Mouse (Mus musculus) stomach, postnatal 0 days (tissue): ENCODE measurements around the gene Slc25a10. TPM values are rescaled to one million over a fixed set of nuclear protein-coding genes. Genes with fewer than 3 reads are reported as not detected.
A peak's percentile ranks its signal among the peaks of the same experiment; 100 is the strongest.

ENCODE experiments used
- ATAC-seq: fragments of 200-750 bp; cut with Nextera tagmentation; 2 replicates; pipeline ENCODE4 v1.8.0; 2017; ENCODE audit not compliant: low FRiP score, low TSS enrichment
- DNase-seq: peaks from one replicate; pipeline ENCODE4 v3.0.0-alpha.2; 2016; ENCODE audit warnings: low spot score
- H3K27ac ChIP-seq: fragments of 300-500 bp; sonication (generic); replicated peaks from 2 replicates; pipeline ENCODE4 v1.5.1; 2014; ENCODE audit warnings: mild to moderate bottlenecking, control low read depth
- H3K27me3 ChIP-seq: fragments of 300-500 bp; sonication (generic); 2 replicates; pipeline ENCODE4 v1.6.1; 2014; ENCODE audit warnings: low read length; ENCODE audit not compliant: control insufficient read depth, insufficient read depth
- H3K36me3 ChIP-seq: fragments of 300-500 bp; sonication (generic); 2 replicates; pipeline ENCODE4 v1.6.1; 2014; ENCODE audit warnings: low read length, mixed read lengths; ENCODE audit not compliant: control insufficient read depth, insufficient read depth
- H3K4me1 ChIP-seq: fragments of 300-500 bp; sonication (generic); replicated peaks from 2 replicates; pipeline ENCODE4 v1.6.1; 2014; ENCODE audit warnings: antibody characterized with exemption; ENCODE audit not compliant: control insufficient read depth, insufficient read depth
- H3K4me2 ChIP-seq: fragments of 300-500 bp; sonication (generic); replicated peaks from 2 replicates; pipeline ENCODE4 v1.6.1; 2014; ENCODE audit warnings: low read depth, mild to moderate bottlenecking, control low read depth, moderate library complexity
- H3K4me3 ChIP-seq: fragments of 300-500 bp; sonication (generic); 2 replicates; pipeline ENCODE4 v1.5.1; 2014; ENCODE audit warnings: low read depth, low read length, control low read depth
- H3K9ac ChIP-seq: fragments of 300-500 bp; sonication (generic); 2 replicates; pipeline ENCODE4 v1.6.1; 2014; ENCODE audit warnings: mild to moderate bottlenecking, low read length, control low read depth, mixed read lengths
- H3K9me3 ChIP-seq: fragments of 300-500 bp; sonication (generic); 2 replicates; pipeline ENCODE4 v1.6.1; 2016; ENCODE audit warnings: low read length; ENCODE audit not compliant: control insufficient read depth
- CTCF ChIP-seq: IDR thresholded peaks from 2 replicates; pipeline ENCODE4 v1.5.1; 2016; ENCODE audit warnings: antibody characterized with exemption, low read depth, mild to moderate bottlenecking, moderate library complexity
- EP300 ChIP-seq: optimal IDR thresholded peaks from 2 replicates; pipeline ENCODE3; 2016; ENCODE audit warnings: antibody characterized with exemption
- WGBS: fragments of 180-500 bp; shearing (Covaris S2); extraction: QIAGEN DNeasy Blood & Tissue Kit; methylation state at CpG from one replicate; pipeline ENCODE4 v1.1.7; 2014; 5-methylcytosine and 5-hydroxymethylcytosine counted together
- polyA plus RNA-seq: library from polyadenylated mRNA; unstranded; fragments of >200 nt; fragmentation: Nextera tagmentation; extraction: Ambion mirVana; gene quantifications from 2 replicates; pipeline ENCODE4 v1.2.1, GENCODE M21; 2015

Gene Slc25a10
- polyA plus RNA-seq, 1 experiment from 2014 or later: 86.1 TPM

GRCm38 (mm10) chr11:120525959-120526358 is 34.3 kb downstream of the Slc25a10 start:
- Histone ChIP-seq H3K4me3 (no peak overlapping the region), H3K27ac (no peak overlapping the region), H3K4me2 (no peak overlapping the region), H3K9ac (no peak overlapping the region), H3K4me1 (peaks cover 6% of the 10 kb centered on the region; the same call in 1 of the 2 replicates), H3K36me3 (no peaks in the 10 kb centered on the region), H3K27me3 (no peaks in the 10 kb centered on the region; the same call in 1 of the 2 replicates), H3K9me3 (no peaks in the 10 kb centered on the region)
- DNase-seq: no peak
- no peak for ATAC-seq
- TF ChIP-seq CTCF (no peak), EP300 (no peak)
- WGBS: 78% methylated on average over 2 of the region's 2 CpGs

- WGBS: 66% methylated on average over 9 of the region's 9 CpGs
- TF ChIP-seq CTCF (no peak), EP300 (no peak)
- no peak for ATAC-seq
These were observed 36.2 kb downstream of the Slc25a10 start for GRCm38 (mm10) chr11:120527690-120528354.

GRCm38 (mm10) chr11:120528903-120529302 is 37.3 kb downstream of the Slc25a10 start:
- Histone ChIP-seq H3K9ac (no peak overlapping the region), H3K4me2 (no peak overlapping the region), H3K27ac (no peak overlapping the region), H3K36me3 (no peaks in the 10 kb centered on the region), H3K9me3 (no peaks in the 10 kb centered on the region), H3K4me3 (no peak overlapping the region), H3K27me3 (no peaks in the 10 kb centered on the region; the same call in 1 of the 2 replicates), H3K4me1 (peaks cover 8% of the 10 kb centered on the region; the same call in 1 of the 2 replicates)
- peak; percentile 20; the same call in 1 of the 2 replicates for ATAC-seq
- DNase-seq: no peak
- WGBS: 57% methylated on average over 4 of the region's 4 CpGs
- TF ChIP-seq EP300 (no peak), CTCF (no peak)

More at GRCm38 (mm10) chr11:120527690-120528354, 36.2 kb downstream of the Slc25a10 start:
- no peaks in the 10 kb centered on the region for H3K9me3 ChIP-seq
- H3K4me1 ChIP-seq: peaks cover 8% of the 10 kb centered on the region; the same call in 1 of the 2 replicates
- H3K4me2 ChIP-seq: no peak overlapping the region
- H3K9ac ChIP-seq: no peak overlapping the region
- H3K36me3 ChIP-seq: no peaks in the 10 kb centered on the region
- H3K27me3 ChIP-seq: no peaks in the 10 kb centered on the region; the same call in 1 of the 2 replicates
- no peak overlapping the region for H3K27ac ChIP-seq
- no peak overlapping the region for H3K4me3 ChIP-seq
- DNase-seq: no peak

GRCm38 (mm10) chr11:120530085-120530964 is 38.7 kb downstream of the Slc25a10 start, which contains the start of gene Gcgr:
Gcgr (plus strand) TSS chr11:120530699.
- H3K9me3 ChIP-seq: no peaks in the 10 kb centered on the region
- H3K4me3 ChIP-seq: peak within 1 kb of the TSS; percentile 43
- no peak for DNase-seq
- H3K27me3 ChIP-seq: no peaks in the 10 kb centered on the region; the same call in 1 of the 2 replicates
- peak within 1 kb of the TSS; percentile 52 for H3K9ac ChIP-seq
- 12% methylated on average over 56 of the region's 62 CpGs for WGBS
- no peaks in the 10 kb centered on the region for H3K36me3 ChIP-seq
- peak within 1 kb of the TSS; percentile 71 for H3K4me2 ChIP-seq
- ATAC-seq: peak; percentile 10; the same call in 1 of the 2 replicates
- TF ChIP-seq CTCF: no peak
- TF ChIP-seq EP300: no peak
- peaks cover 8% of the 10 kb centered on the region; the same call in 1 of the 2 replicates for H3K4me1 ChIP-seq
- H3K27ac ChIP-seq: no peak within 1 kb of the TSS

GRCm38 (mm10) chr11:120531646-120532045 is 40.0 kb downstream of the Slc25a10 start:
- Histone ChIP-seq H3K36me3 (no peaks in the 10 kb centered on the region), H3K9ac (no peak overlapping the region), H3K4me1 (peaks cover 8% of the 10 kb centered on the region; the same call in 1 of the 2 replicates), H3K4me3 (no peak overlapping the region), H3K4me2 (no peak overlapping the region), H3K27me3 (no peaks in the 10 kb centered on the region; the same call in 1 of the 2 replicates), H3K9me3 (no peaks in the 10 kb centered on the region), H3K27ac (no peak overlapping the region)
- TF ChIP-seq CTCF (no peak), EP300 (no peak)
- no peak for ATAC-seq
- WGBS: 22% methylated on average over 9 of the region's 9 CpGs
- DNase-seq: no peak
